Mouse (Mus musculus) olfactory bulb, adult 2 months (tissue): ENCODE data around the gene Atp5k. TPM values are rescaled to one million over a fixed set of nuclear protein-coding genes. Genes with fewer than 3 reads are reported as not detected.

Experiments
- H3K27ac ChIP-seq: fragments of 200-500 bp; 2 replicates; pipeline ENCODE4 v1.5.1; 2012; ENCODE audit warnings: low read depth, low read length; ENCODE audit not compliant: insufficient read depth
- H3K4me1 ChIP-seq: fragments of 200-500 bp; 2 replicates; pipeline ENCODE4 v1.6.1; 2012; ENCODE audit warnings: low read length; ENCODE audit not compliant: control insufficient read depth, insufficient read depth
- H3K4me3 ChIP-seq: fragments of 200-500 bp; 2 replicates; pipeline ENCODE4 v1.5.1; 2012; ENCODE audit warnings: mild to moderate bottlenecking, low read depth, low read length, moderate library complexity; ENCODE audit not compliant: insufficient read depth
- CTCF ChIP-seq: fragments of 200-500 bp; IDR thresholded peaks from 2 replicates; pipeline ENCODE4 v1.5.1; 2012; ENCODE audit warnings: low read depth, mild to moderate bottlenecking, low read length, moderate library complexity; ENCODE audit not compliant: insufficient read depth
- POLR2A ChIP-seq: fragments of 200-500 bp; IDR thresholded peaks from 2 replicates; pipeline ENCODE4 v1.6.1; 2012; ENCODE audit warnings: mild to moderate bottlenecking, low read depth, low read length, moderate library complexity; ENCODE audit not compliant: insufficient read depth
- WGBS: fragments of 180-500 bp; shearing (Covaris S2); methylation state at CpG from one replicate; pipeline ENCODE4 v1.1.7; 2018; 5-methylcytosine and 5-hydroxymethylcytosine counted together
- polyA plus RNA-seq: library from polyadenylated mRNA; stranded (reverse); fragments of >200 nt; gene quantifications from 2 replicates; pipeline ENCODE4 v1.2.4, GENCODE M21; 2012; ENCODE audit warnings: low replicate concordance; ENCODE audit not compliant: missing spikeins, insufficient read depth, insufficient read length

Atp5k gene
- polyA plus RNA-seq, 1 experiment: not detected

DNA sequence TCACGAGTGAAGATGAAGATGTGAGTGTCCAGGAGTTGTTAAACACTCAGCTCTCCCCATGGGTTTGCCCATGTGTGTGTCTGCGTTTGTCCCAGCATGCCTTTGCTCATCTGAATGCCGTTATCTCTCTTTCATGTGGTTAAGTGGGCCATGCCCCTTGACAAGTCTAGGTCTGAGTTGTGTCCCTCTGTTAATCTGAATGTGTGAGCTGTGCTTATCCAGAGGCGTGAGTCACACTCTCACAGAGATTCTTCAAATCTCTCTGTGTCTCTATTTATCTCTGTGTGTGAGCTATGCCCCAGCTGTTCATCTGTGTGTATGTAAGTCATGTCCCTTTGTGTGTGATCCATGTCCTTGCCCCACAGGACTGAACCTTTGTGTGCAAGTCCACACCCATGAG is 30.8 kb downstream of the Atp5k start:
- WGBS: 84% methylated on average over 4 of the region's 4 CpGs
- no peak overlapping the region for H3K27ac ChIP-seq
- H3K4me1 ChIP-seq: no peaks in the 10 kb centered on the region
- no peak overlapping the region for H3K4me3 ChIP-seq
- no peak for TF ChIP-seq POLR2A
- TF ChIP-seq CTCF: no peak

DNA sequence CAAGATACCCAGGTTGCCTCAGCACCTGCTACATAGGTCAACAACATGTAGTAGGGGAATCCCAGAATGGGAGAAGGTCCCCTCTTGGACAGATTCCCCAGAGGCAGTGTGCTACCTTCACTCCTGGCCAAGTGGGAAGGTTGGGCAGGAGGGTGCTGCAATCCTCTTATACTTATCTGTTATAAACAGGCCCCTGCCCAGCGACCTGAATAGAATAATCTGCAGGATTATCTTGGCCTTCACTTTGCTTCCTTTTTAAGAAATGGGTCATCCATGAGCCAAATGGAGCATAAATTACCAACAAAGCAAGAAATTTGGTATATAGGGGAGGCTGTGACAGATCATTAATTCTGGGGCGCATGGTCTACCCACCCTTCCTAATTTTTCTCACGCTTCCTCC is 44.5 kb downstream of the Atp5k start:
- 79% methylated on average over 3 of the region's 3 CpGs for WGBS
- no peak for TF ChIP-seq POLR2A
- TF ChIP-seq CTCF: no peak
- Histone ChIP-seq H3K4me1 (peaks cover 5% of the 10 kb centered on the region), H3K4me3 (no peak overlapping the region), H3K27ac (no peak overlapping the region)

DNA sequence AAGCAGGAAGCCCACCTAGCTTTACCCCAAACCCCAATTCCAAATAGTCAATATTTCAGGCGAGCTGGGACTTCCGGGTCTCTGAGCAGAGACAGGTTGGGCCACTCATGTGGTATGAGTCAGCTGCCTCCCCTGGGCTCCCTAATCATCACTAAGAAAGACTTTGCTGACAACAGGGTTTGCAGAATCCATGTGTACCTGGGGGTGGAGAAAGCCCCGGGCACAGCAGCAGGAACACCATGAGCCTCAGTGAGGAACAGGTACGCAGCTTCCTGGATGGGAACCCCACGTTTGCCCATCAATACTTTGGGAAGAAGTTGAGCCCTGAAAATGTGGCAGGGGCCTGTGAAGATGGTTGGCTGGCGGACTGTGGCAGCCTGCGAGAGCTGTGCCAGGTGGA is 46.0 kb downstream of the Atp5k start, which contains the start of gene Pde6b:
Pde6b (plus strand) TSS at position 191 of the 400 bp plus-strand sequence.
- Histone ChIP-seq H3K27ac (peak within 1 kb of the TSS; percentile 63; the same call in 1 of the 2 replicates), H3K4me1 (peaks cover 5% of the 10 kb centered on the region), H3K4me3 (no peak within 1 kb of the TSS)
- WGBS: 79% methylated on average over 7 of the region's 7 CpGs
- TF ChIP-seq CTCF (no peak), POLR2A (no peak)

DNA sequence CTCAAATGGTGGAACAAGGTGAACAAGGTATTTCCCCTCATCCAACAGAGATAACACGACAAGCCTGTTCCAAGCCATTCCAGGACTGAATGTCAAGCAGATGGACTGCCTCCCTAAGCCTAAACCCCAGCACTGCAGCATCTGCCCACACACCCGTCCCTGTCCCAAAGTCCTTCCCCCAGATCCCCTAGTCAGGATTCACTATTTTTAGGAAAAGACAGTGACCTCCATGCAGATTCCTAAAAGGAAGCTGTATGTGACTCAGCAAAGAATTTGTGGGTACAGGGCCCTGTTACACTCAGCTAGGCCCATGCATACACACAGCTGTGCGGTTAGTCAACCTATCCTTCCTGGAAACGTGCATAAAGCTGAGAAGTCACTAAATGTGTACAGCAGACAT is 47.8 kb downstream of the Atp5k start:
- peak overlapping the region; percentile 63 for H3K27ac ChIP-seq
- WGBS: 48% methylated on average over 4 of the region's 4 CpGs
- H3K4me1 ChIP-seq: peaks cover 5% of the 10 kb centered on the region
- no peak overlapping the region for H3K4me3 ChIP-seq
- TF ChIP-seq POLR2A (no peak), CTCF (no peak)

DNA sequence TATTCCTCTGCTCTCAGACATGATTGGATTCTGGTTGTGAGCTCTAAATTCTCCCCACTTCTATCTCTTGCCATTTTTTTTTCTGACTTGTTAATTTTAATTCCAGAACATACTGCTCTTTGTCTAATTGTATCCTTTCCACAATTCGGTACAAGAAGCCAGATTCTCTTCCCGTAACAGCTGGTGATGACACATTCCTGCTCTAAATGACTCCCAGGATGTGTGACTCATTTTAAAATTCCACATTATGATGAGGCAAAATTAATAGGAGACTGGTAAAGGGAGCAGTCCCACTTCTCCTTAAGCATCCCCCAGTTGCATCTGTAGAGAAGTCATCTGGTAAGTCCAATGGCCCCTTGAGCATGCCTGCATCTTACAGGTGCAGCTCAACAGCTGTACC is 48.6 kb downstream of the Atp5k start:
- peak overlapping the region; percentile 63 for H3K27ac ChIP-seq
- TF ChIP-seq POLR2A (no peak), CTCF (no peak)
- peaks cover 5% of the 10 kb centered on the region for H3K4me1 ChIP-seq
- no peak overlapping the region for H3K4me3 ChIP-seq
- 34% methylated on average over 2 of the region's 2 CpGs for WGBS

Other genes starting within 250 kb of the Atp5k start
- gene Dr1, start 165.6 kb downstream of the Atp5k start, polyA plus RNA-seq: not detected in 2 replicates
- not detected in 2 replicates for gene Pigg, start 121.8 kb downstream of the Atp5k start, polyA plus RNA-seq
- not detected in 2 replicates for gene Gm42517, start 66.5 kb downstream of the Atp5k start, polyA plus RNA-seq
- gene Pde6b, start 46.1 kb downstream of the Atp5k start, polyA plus RNA-seq: not detected in 2 replicates
- not detected in 2 replicates for gene Mfsd7a, start 14.4 kb upstream of the Atp5k start, polyA plus RNA-seq
- 59.2 TPM in 1 of 2 replicates, not detected in the other for gene Pcgf3, start 26.8 kb upstream of the Atp5k start, polyA plus RNA-seq
- 281 and 534 TPM in 2 replicates for gene Cplx1, start 115.6 kb upstream of the Atp5k start, polyA plus RNA-seq
- 581 TPM in 1 of 2 replicates, not detected in the other for gene Gak, start 195.3 kb upstream of the Atp5k start, polyA plus RNA-seq
- gene Tmem175, start 195.3 kb upstream of the Atp5k start, polyA plus RNA-seq: not detected in 2 replicates
- gene Idua, start 225.9 kb upstream of the Atp5k start, polyA plus RNA-seq: not detected in 2 replicates
- gene Dgkq, start 235.2 kb upstream of the Atp5k start, polyA plus RNA-seq: not detected in 2 replicates
- not detected in 2 replicates for gene Slc26a1, start 241.1 kb upstream of the Atp5k start, polyA plus RNA-seq